Mouse (Mus musculus) heart, embryonic 11.5 days (tissue): ENCODE measurements around the gene Car10. TPM values are rescaled to one million over a fixed set of nuclear protein-coding genes. Genes with fewer than 3 reads are reported as not detected.

Experiments used
- ATAC-seq: fragments of 200-750 bp; cut with Nextera tagmentation; replicated peaks from 2 replicates; pipeline ENCODE4 v1.8.0; 2017; ENCODE audit warnings: moderate library complexity; ENCODE audit not compliant: insufficient number of reproducible peaks, low FRiP score, low TSS enrichment
- H3K27ac ChIP-seq: fragments of 300-500 bp; sonication (generic); 2 replicates; pipeline ENCODE4 v1.5.1; 2014; ENCODE audit warnings: mild to moderate bottlenecking, low read depth, low read length
- H3K27me3 ChIP-seq: fragments of 300-500 bp; sonication (generic); 2 replicates; pipeline ENCODE4 v1.6.1; 2014; ENCODE audit warnings: mild to moderate bottlenecking, low read length, mixed read lengths; ENCODE audit not compliant: control insufficient read depth, insufficient read depth
- H3K36me3 ChIP-seq: fragments of 300-500 bp; sonication (generic); 2 replicates; pipeline ENCODE4 v1.6.1; 2014; ENCODE audit warnings: mild to moderate bottlenecking, low read length, moderate library complexity, mixed read lengths; ENCODE audit not compliant: control insufficient read depth, insufficient read depth
- H3K4me1 ChIP-seq: fragments of 300-500 bp; sonication (generic); 2 replicates; pipeline ENCODE4 v1.6.1; 2014; ENCODE audit warnings: low read length; ENCODE audit not compliant: control insufficient read depth, insufficient read depth
- H3K4me2 ChIP-seq: fragments of 300-500 bp; sonication (generic); 2 replicates; pipeline ENCODE4 v1.6.1; 2014; ENCODE audit warnings: mild to moderate bottlenecking, moderate library complexity
- H3K4me3 ChIP-seq: fragments of 300-500 bp; sonication (generic); 2 replicates; pipeline ENCODE4 v1.5.1; 2014; ENCODE audit warnings: low read depth, low read length
- H3K9ac ChIP-seq: fragments of 300-500 bp; sonication (generic); 2 replicates; pipeline ENCODE4 v1.6.1; 2014; ENCODE audit warnings: mild to moderate bottlenecking, low read depth, low read length, moderate library complexity
- H3K9me3 ChIP-seq: fragments of 300-500 bp; sonication (generic); replicated peaks from 2 replicates; pipeline ENCODE4 v1.6.1; 2016; ENCODE audit warnings: low read length; ENCODE audit not compliant: control insufficient read depth
- WGBS: fragments of 180-500 bp; shearing (Covaris S2); extraction: QIAGEN DNeasy Blood & Tissue Kit; methylation state at CpG from one replicate; pipeline ENCODE4 v1.1.7; 2014; ENCODE audit not compliant: insufficient replicate concordance; 5-methylcytosine and 5-hydroxymethylcytosine counted together
- polyA plus RNA-seq: library from polyadenylated mRNA; unstranded; fragments of >200 nt; fragmentation: Nextera tagmentation; extraction: Ambion mirVana; gene quantifications from 2 replicates; pipeline ENCODE4 v1.2.1, GENCODE M21; 2014

Gene Car10
- polyA plus RNA-seq, 1 experiment from 2014 or later = 0.44 TPM

- Histone ChIP-seq H3K4me3 (no peak overlapping the region), H3K36me3 (no peaks in the 10 kb centered on the region), H3K9ac (no peak overlapping the region), H3K4me2 (no peak overlapping the region), H3K27me3 (peaks cover 58% of the 10 kb centered on the region), H3K27ac (no peak overlapping the region), H3K9me3 (no peaks in the 10 kb centered on the region), H3K4me1 (0 out of 2 replicates have a peak, but pooled peaks cover 4% of the 10 kb centered on the region)
- no peak for ATAC-seq
- WGBS = 1% methylated on average over 6 of the region's 6 CpGs
Observed at GRCm38 (mm10) chr11:93100606-93101005, 2.8 kb downstream of the Car10 start.

GRCm38 (mm10) chr11:93101106-93101505, 3.3 kb downstream of the Car10 start:
- Histone ChIP-seq H3K4me2 (no peak overlapping the region), H3K9ac (no peak overlapping the region), H3K4me1 (0 out of 2 replicates have a peak, but pooled peaks cover 4% of the 10 kb centered on the region), H3K27ac (no peak overlapping the region), H3K4me3 (no peak overlapping the region), H3K9me3 (no peaks in the 10 kb centered on the region), H3K36me3 (no peaks in the 10 kb centered on the region), H3K27me3 (peaks cover 58% of the 10 kb centered on the region)
- WGBS = 4% methylated on average over 2 of the region's 2 CpGs
- no peak for ATAC-seq

GRCm38 (mm10) chr11:93102321-93102720, 4.5 kb downstream of the Car10 start:
- 77% methylated on average over 9 of the region's 9 CpGs for WGBS
- ATAC-seq = no peak
- H3K36me3 ChIP-seq = no peaks in the 10 kb centered on the region
- H3K27me3 ChIP-seq = peaks cover 52% of the 10 kb centered on the region
- no peak overlapping the region for H3K27ac ChIP-seq
- H3K4me2 ChIP-seq = no peak overlapping the region
- 0 out of 2 replicates have a peak, but pooled peaks cover 4% of the 10 kb centered on the region for H3K4me1 ChIP-seq
- no peak overlapping the region for H3K9ac ChIP-seq
- no peaks in the 10 kb centered on the region for H3K9me3 ChIP-seq
- no peak overlapping the region for H3K4me3 ChIP-seq

- Histone ChIP-seq H3K9me3 (no peaks in the 10 kb centered on the region), H3K36me3 (no peaks in the 10 kb centered on the region), H3K27ac (no peak overlapping the region), H3K4me1 (0 out of 2 replicates have a peak, but pooled peaks cover 4% of the 10 kb centered on the region), H3K4me3 (no peak overlapping the region), H3K4me2 (no peak overlapping the region), H3K27me3 (peaks cover 43% of the 10 kb centered on the region), H3K9ac (no peak overlapping the region)
- WGBS = 56% methylated on average over 3 of the region's 3 CpGs
- no peak for ATAC-seq
Observed at GRCm38 (mm10) chr11:93103101-93103815, 5.4 kb downstream of the Car10 start.

- Histone ChIP-seq H3K4me1 (no peaks in the 10 kb centered on the region), H3K9ac (no peak overlapping the region), H3K36me3 (no peaks in the 10 kb centered on the region), H3K4me2 (no peak overlapping the region), H3K27me3 (no peaks in the 10 kb centered on the region), H3K9me3 (no peaks in the 10 kb centered on the region), H3K4me3 (no peak overlapping the region), H3K27ac (no peak overlapping the region)
- 69% methylated on average over 1 of the region's 1 CpGs for WGBS
- ATAC-seq = no peak
Observed at GRCm38 (mm10) chr11:93109451-93109850, 11.6 kb downstream of the Car10 start.

- Histone ChIP-seq H3K36me3 (no peaks in the 10 kb centered on the region), H3K9ac (no peak overlapping the region), H3K27me3 (no peaks in the 10 kb centered on the region), H3K4me1 (no peaks in the 10 kb centered on the region), H3K4me3 (no peak overlapping the region), H3K9me3 (no peaks in the 10 kb centered on the region), H3K4me2 (no peak overlapping the region), H3K27ac (no peak overlapping the region)
- 62% methylated on average over 10 of the region's 10 CpGs for WGBS
- no peak for ATAC-seq
Observed at GRCm38 (mm10) chr11:93120766-93121415, 23.1 kb downstream of the Car10 start.

GRCm38 (mm10) chr11:93123691-93124090, 25.9 kb downstream of the Car10 start:
- no peak overlapping the region for H3K9ac ChIP-seq
- H3K4me3 ChIP-seq = no peak overlapping the region
- H3K4me1 ChIP-seq = no peaks in the 10 kb centered on the region
- no peak overlapping the region for H3K27ac ChIP-seq
- WGBS = 69% methylated on average over 4 of the region's 4 CpGs
- H3K27me3 ChIP-seq = no peaks in the 10 kb centered on the region
- no peaks in the 10 kb centered on the region for H3K36me3 ChIP-seq
- no peak overlapping the region for H3K4me2 ChIP-seq
- no peaks in the 10 kb centered on the region for H3K9me3 ChIP-seq
- ATAC-seq = no peak

GRCm38 (mm10) chr11:93126466-93126865, 28.6 kb downstream of the Car10 start:
- Histone ChIP-seq H3K9ac (no peak overlapping the region), H3K4me1 (no peaks in the 10 kb centered on the region), H3K4me2 (no peak overlapping the region), H3K9me3 (no peaks in the 10 kb centered on the region), H3K36me3 (no peaks in the 10 kb centered on the region), H3K4me3 (no peak overlapping the region), H3K27me3 (no peaks in the 10 kb centered on the region), H3K27ac (no peak overlapping the region)
- no peak for ATAC-seq
- 82% methylated on average over 3 of the region's 3 CpGs for WGBS
